Mouse (Mus musculus) limb, embryonic 11.5 days (tissue): Measurements from ENCODE around the gene Disp2. TPM values are rescaled to one million over a fixed set of nuclear protein-coding genes. Genes with fewer than 3 reads are reported as not detected.
A peak's percentile ranks its signal among the peaks of the same experiment; 100 is the strongest.

Source experiments
- ATAC-seq: fragments of 200-750 bp; cut with Nextera tagmentation; 2 replicates; pipeline ENCODE4 v1.8.0; 2017; ENCODE audit warnings: low read depth; ENCODE audit not compliant: insufficient number of reproducible peaks, low FRiP score, low TSS enrichment
- DNase-seq: peaks from one replicate; pipeline ENCODE4 v3.0.0-alpha.2; 2015; ENCODE audit warnings: low spot score
- H3K27ac ChIP-seq: fragments of 300-500 bp; sonication (generic); replicated peaks from 2 replicates; pipeline ENCODE4 v1.5.1; 2014; ENCODE audit warnings: low read depth, mild to moderate bottlenecking, low read length
- H3K27me3 ChIP-seq: fragments of 300-500 bp; sonication (generic); 2 replicates; pipeline ENCODE4 v1.6.1; 2014; ENCODE audit warnings: mild to moderate bottlenecking, low read length, mixed read lengths; ENCODE audit not compliant: control insufficient read depth, insufficient read depth
- H3K36me3 ChIP-seq: fragments of 300-500 bp; sonication (generic); 2 replicates; pipeline ENCODE4 v1.6.1; 2014; ENCODE audit warnings: mild to moderate bottlenecking, low read length, moderate library complexity, mixed read lengths; ENCODE audit not compliant: control insufficient read depth, insufficient read depth
- H3K4me1 ChIP-seq: fragments of 300-500 bp; sonication (generic); 2 replicates; pipeline ENCODE4 v1.6.1; 2014; ENCODE audit warnings: low read length, mixed read lengths; ENCODE audit not compliant: control insufficient read depth, insufficient read depth
- H3K4me2 ChIP-seq: fragments of 300-500 bp; sonication (generic); 2 replicates; pipeline ENCODE4 v1.6.1; 2014; ENCODE audit warnings: low read depth, mild to moderate bottlenecking, moderate library complexity; ENCODE audit not compliant: severe bottlenecking
- H3K4me3 ChIP-seq: fragments of 300-500 bp; sonication (generic); 2 replicates; pipeline ENCODE4 v1.5.1; 2014; ENCODE audit warnings: low read depth, low read length
- H3K9ac ChIP-seq: fragments of 300-500 bp; sonication (generic); 2 replicates; pipeline ENCODE4 v1.6.1; 2014; ENCODE audit warnings: mild to moderate bottlenecking, low read length
- H3K9me3 ChIP-seq: fragments of 300-500 bp; sonication (generic); 2 replicates; pipeline ENCODE4 v1.6.1; 2016; ENCODE audit warnings: low read length; ENCODE audit not compliant: control insufficient read depth
- whole genome bisulfite sequencing: fragments of 180-500 bp; shearing (Covaris S2); extraction: QIAGEN DNeasy Blood & Tissue Kit; methylation state at CpG from one replicate; pipeline ENCODE4 v1.1.7; 2014; 5-methylcytosine and 5-hydroxymethylcytosine counted together
- polyA plus RNA-seq: library from polyadenylated mRNA; unstranded; fragments of >200 nt; fragmentation: Nextera tagmentation; extraction: Ambion mirVana; gene quantifications from 2 replicates; pipeline ENCODE4 v1.2.1, GENCODE M21; 2014

Disp2 gene
- polyA plus RNA-seq, 1 experiment from 2014 or later: 0.05 TPM

DNA sequence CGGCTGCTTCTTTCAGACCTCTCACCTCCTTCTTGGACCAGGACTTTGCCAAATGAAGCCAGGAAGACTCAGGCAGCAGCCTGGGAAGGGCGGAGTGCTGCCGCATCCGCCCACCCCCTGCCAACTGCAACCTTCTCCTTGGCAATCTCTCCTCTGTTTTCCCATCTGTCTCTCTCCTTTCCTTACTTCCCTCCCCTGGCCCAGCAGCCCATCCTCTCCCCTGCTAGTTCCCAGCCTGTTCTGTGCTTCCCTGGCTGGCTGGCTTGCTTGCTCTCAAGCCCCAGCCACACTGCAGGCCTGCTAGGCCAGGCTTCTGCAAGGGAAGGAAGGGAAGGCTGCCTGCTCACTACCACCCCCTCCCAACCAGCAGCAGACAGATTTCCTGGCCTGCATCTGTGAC lies 3.7 kb upstream of the Disp2 start:
- no peak overlapping the region for H3K4me2 ChIP-seq
- 60% methylated on average over 3 of the region's 4 CpGs for WGBS
- no peak overlapping the region for H3K9ac ChIP-seq
- 0 out of 2 replicates have a peak, but pooled peaks cover 3% of the 10 kb centered on the region for H3K27me3 ChIP-seq
- H3K27ac ChIP-seq: no peak overlapping the region
- no peaks in the 10 kb centered on the region for H3K9me3 ChIP-seq
- ATAC-seq (no peak), DNase-seq (no peak)
- no peaks in the 10 kb centered on the region; the same call in 1 of the 2 replicates for H3K4me1 ChIP-seq
- no peaks in the 10 kb centered on the region for H3K36me3 ChIP-seq
- H3K4me3 ChIP-seq: no peak overlapping the region

DNA sequence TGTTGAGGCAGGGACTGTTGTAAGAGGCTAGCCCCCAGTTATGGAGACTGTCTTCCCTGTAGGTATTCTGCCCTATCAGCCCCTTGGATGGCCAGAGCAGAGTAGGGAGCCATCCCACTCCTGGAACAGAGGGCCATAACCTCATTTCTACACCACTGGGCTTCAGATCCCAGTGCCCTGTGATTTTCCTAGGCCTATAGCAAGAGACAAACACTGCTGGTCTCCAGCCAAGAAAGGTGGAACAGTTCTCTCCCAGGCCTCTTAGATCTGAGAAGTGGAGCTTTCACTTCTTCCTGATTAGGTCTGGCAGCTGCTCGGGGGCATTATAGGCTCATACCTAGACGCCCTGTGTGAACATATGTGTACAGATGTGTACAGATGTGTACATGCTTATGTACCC lies 3.2 kb upstream of the Disp2 start:
- no peak overlapping the region for H3K27ac ChIP-seq
- DNase-seq (no peak), ATAC-seq (no peak)
- no peaks in the 10 kb centered on the region for H3K9me3 ChIP-seq
- H3K4me3 ChIP-seq: no peak overlapping the region
- no peaks in the 10 kb centered on the region for H3K36me3 ChIP-seq
- H3K9ac ChIP-seq: no peak overlapping the region
- H3K4me1 ChIP-seq: no peaks in the 10 kb centered on the region; the same call in 1 of the 2 replicates
- H3K4me2 ChIP-seq: no peak overlapping the region
- WGBS: 71% methylated on average over 2 of the region's 2 CpGs
- H3K27me3 ChIP-seq: 0 out of 2 replicates have a peak, but pooled peaks cover 3% of the 10 kb centered on the region

- H3K9ac ChIP-seq: no peak overlapping the region
- no peaks in the 10 kb centered on the region for H3K9me3 ChIP-seq
- H3K36me3 ChIP-seq: no peaks in the 10 kb centered on the region
- ATAC-seq (no peak), DNase-seq (no peak)
- H3K27me3 ChIP-seq: 0 out of 2 replicates have a peak, but pooled peaks cover 3% of the 10 kb centered on the region
- no peak overlapping the region for H3K27ac ChIP-seq
- H3K4me2 ChIP-seq: no peak overlapping the region
- H3K4me3 ChIP-seq: no peak overlapping the region
- H3K4me1 ChIP-seq: no peaks in the 10 kb centered on the region; the same call in 1 of the 2 replicates
- 67% methylated on average over 4 of the region's 4 CpGs for WGBS
These were observed 1.1 kb upstream of the Disp2 start for GRCm38 (mm10) chr2:118778418-118778817.

GRCm38 (mm10) chr2:118779065-118779464 lies 454 bp upstream of the Disp2 start:
- Histone ChIP-seq H3K27me3 (0 out of 2 replicates have a peak, but pooled peaks cover 3% of the 10 kb centered on the region), H3K27ac (no peak overlapping the region), H3K4me2 (peak overlapping the region; percentile 64), H3K4me3 (peak overlapping the region; percentile 28), H3K9me3 (no peaks in the 10 kb centered on the region), H3K4me1 (no peaks in the 10 kb centered on the region; the same call in 1 of the 2 replicates), H3K9ac (no peak overlapping the region), H3K36me3 (no peaks in the 10 kb centered on the region)
- no peak for DNase-seq
- ATAC-seq: no peak
- WGBS: 10% methylated on average over 10 of the region's 10 CpGs

DNA sequence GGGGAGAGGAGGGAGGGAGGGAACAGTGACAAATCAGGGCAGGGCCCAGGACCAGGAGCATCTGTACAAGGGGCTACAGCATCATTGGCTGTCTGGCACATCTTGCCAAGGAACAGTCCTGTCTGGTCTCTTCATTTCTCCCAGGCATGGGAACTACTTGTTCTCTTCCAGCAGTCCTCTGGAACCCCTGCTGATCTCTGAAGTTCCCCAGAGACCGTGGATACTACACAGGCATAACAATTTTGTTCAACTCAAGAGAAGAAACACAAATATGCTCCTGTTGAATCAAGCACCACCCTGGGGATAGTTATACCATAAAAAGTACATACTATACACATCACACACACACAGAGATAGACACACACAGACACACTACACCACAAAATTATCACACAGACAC lies 1.6 kb downstream of the Disp2 start:
- Histone ChIP-seq H3K9me3 (no peaks in the 10 kb centered on the region), H3K4me2 (no peak overlapping the region), H3K9ac (no peak overlapping the region), H3K4me1 (no peaks in the 10 kb centered on the region; the same call in 1 of the 2 replicates), H3K36me3 (no peaks in the 10 kb centered on the region), H3K27ac (no peak overlapping the region), H3K27me3 (0 out of 2 replicates have a peak, but pooled peaks cover 3% of the 10 kb centered on the region), H3K4me3 (no peak overlapping the region)
- no peak for DNase-seq
- ATAC-seq: no peak
- 45% methylated on average over 1 of the region's 1 CpGs for WGBS

GRCm38 (mm10) chr2:118782303-118782702 lies 2.8 kb downstream of the Disp2 start:
- no peaks in the 10 kb centered on the region; the same call in 1 of the 2 replicates for H3K4me1 ChIP-seq
- H3K36me3 ChIP-seq: no peaks in the 10 kb centered on the region
- H3K27me3 ChIP-seq: 0 out of 2 replicates have a peak, but pooled peaks cover 3% of the 10 kb centered on the region
- DNase-seq: no peak
- no peak overlapping the region for H3K4me3 ChIP-seq
- no peak overlapping the region for H3K4me2 ChIP-seq
- WGBS: 68% methylated on average over 4 of the region's 4 CpGs
- no peak overlapping the region for H3K27ac ChIP-seq
- no peak overlapping the region for H3K9ac ChIP-seq
- no peak for ATAC-seq
- H3K9me3 ChIP-seq: no peaks in the 10 kb centered on the region

GRCm38 (mm10) chr2:118783093-118783492 lies 3.6 kb downstream of the Disp2 start:
- no peaks in the 10 kb centered on the region; the same call in 1 of the 2 replicates for H3K4me1 ChIP-seq
- H3K9ac ChIP-seq: no peak overlapping the region
- 58% methylated on average over 5 of the region's 5 CpGs for WGBS
- no peak overlapping the region for H3K4me2 ChIP-seq
- H3K36me3 ChIP-seq: no peaks in the 10 kb centered on the region
- H3K4me3 ChIP-seq: no peak overlapping the region
- DNase-seq (no peak), ATAC-seq (no peak)
- H3K27me3 ChIP-seq: 0 out of 2 replicates have a peak, but pooled peaks cover 3% of the 10 kb centered on the region
- H3K27ac ChIP-seq: no peak overlapping the region
- no peaks in the 10 kb centered on the region for H3K9me3 ChIP-seq

GRCm38 (mm10) chr2:118783663-118784062 lies 4.1 kb downstream of the Disp2 start:
- ATAC-seq (no peak), DNase-seq (no peak)
- H3K4me2 ChIP-seq: no peak overlapping the region
- 87% methylated on average over 7 of the region's 7 CpGs for WGBS
- no peak overlapping the region for H3K27ac ChIP-seq
- H3K4me1 ChIP-seq: no peaks in the 10 kb centered on the region; the same call in 1 of the 2 replicates
- no peaks in the 10 kb centered on the region for H3K9me3 ChIP-seq
- no peak overlapping the region for H3K4me3 ChIP-seq
- 0 out of 2 replicates have a peak, but pooled peaks cover 3% of the 10 kb centered on the region for H3K27me3 ChIP-seq
- no peak overlapping the region for H3K9ac ChIP-seq
- H3K36me3 ChIP-seq: no peaks in the 10 kb centered on the region

DNA sequence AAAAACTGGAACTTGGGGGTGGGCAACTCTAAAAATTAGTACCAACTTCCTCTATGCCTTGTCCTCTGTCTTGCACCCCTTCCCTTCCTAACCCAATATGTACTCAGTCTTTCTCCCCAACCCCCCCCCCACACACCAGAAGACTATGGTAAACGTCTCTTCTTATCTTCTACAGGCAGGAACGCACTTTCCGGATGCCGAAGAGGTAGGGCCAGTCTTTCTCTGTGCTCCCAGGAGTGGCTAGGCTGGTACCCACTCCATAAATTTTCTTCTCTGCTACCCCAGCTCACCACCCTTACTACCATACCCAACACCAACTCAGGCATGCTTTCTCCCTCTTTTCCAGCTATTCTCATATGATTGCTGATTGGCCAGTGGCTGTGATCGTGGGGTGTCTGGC lies 7.0 kb downstream of the Disp2 start:
- Histone ChIP-seq H3K4me3 (no peak overlapping the region), H3K4me1 (no peaks in the 10 kb centered on the region), H3K27ac (no peak overlapping the region), H3K4me2 (no peak overlapping the region), H3K9me3 (no peaks in the 10 kb centered on the region), H3K36me3 (no peaks in the 10 kb centered on the region), H3K9ac (no peak overlapping the region), H3K27me3 (no peaks in the 10 kb centered on the region)
- WGBS: 95% methylated on average over 5 of the region's 5 CpGs
- ATAC-seq: no peak
- no peak for DNase-seq
